Mouse (Mus musculus) lung, postnatal 0 days (tissue): ENCODE measurements around the gene Large1. TPM values are rescaled to one million over a fixed set of nuclear protein-coding genes. Genes with fewer than 3 reads are reported as not detected.

ENCODE experiments used
- ATAC-seq: fragments of 200-750 bp; cut with Nextera tagmentation; 2 replicates; pipeline ENCODE4 v1.8.0; 2017; ENCODE audit warnings: moderate library complexity
- DNase-seq: peaks from one replicate; pipeline ENCODE4 v3.0.0-alpha.2; 2016; ENCODE audit warnings: low spot score
- H3K27ac ChIP-seq: fragments of 300-500 bp; sonication (generic); 2 replicates; pipeline ENCODE4 v1.5.1; 2014; ENCODE audit warnings: antibody characterized with exemption, mild to moderate bottlenecking, low read length, mixed read lengths
- H3K27me3 ChIP-seq: fragments of 300-500 bp; sonication (generic); replicated peaks from 2 replicates; pipeline ENCODE4 v1.6.1; 2014; ENCODE audit warnings: low read length, mixed read lengths; ENCODE audit not compliant: insufficient read depth
- H3K36me3 ChIP-seq: fragments of 300-500 bp; sonication (generic); 2 replicates; pipeline ENCODE4 v1.6.1; 2014; ENCODE audit warnings: low read length, mixed read lengths; ENCODE audit not compliant: insufficient read depth
- H3K4me1 ChIP-seq: fragments of 300-500 bp; sonication (generic); 2 replicates; pipeline ENCODE4 v1.6.1; 2014; ENCODE audit warnings: antibody characterized with exemption, low read depth, low read length, mixed read lengths; ENCODE audit not compliant: insufficient read depth
- H3K4me2 ChIP-seq: fragments of 300-500 bp; sonication (generic); replicated peaks from 2 replicates; pipeline ENCODE4 v1.6.1; 2014; ENCODE audit warnings: low read depth, mild to moderate bottlenecking, low read length, moderate library complexity, mixed read lengths
- H3K4me3 ChIP-seq: fragments of 300-500 bp; sonication (generic); 2 replicates; pipeline ENCODE4 v1.5.1; 2014; ENCODE audit warnings: low read depth, low read length
- H3K9ac ChIP-seq: fragments of 300-500 bp; sonication (generic); replicated peaks from 2 replicates; pipeline ENCODE4 v1.6.1; 2014; ENCODE audit warnings: low read depth, mild to moderate bottlenecking
- H3K9me3 ChIP-seq: fragments of 300-500 bp; sonication (generic); 2 replicates; pipeline ENCODE4 v1.6.1; 2016; ENCODE audit warnings: low read length, mixed read lengths
- CTCF ChIP-seq: IDR thresholded peaks from 2 replicates; pipeline ENCODE4 v1.5.1; 2016; ENCODE audit warnings: antibody characterized with exemption, mild to moderate bottlenecking
- EP300 ChIP-seq: IDR thresholded peaks from 2 replicates; pipeline ENCODE4 v1.6.1; 2016; ENCODE audit warnings: antibody characterized with exemption, mild to moderate bottlenecking, control low read depth
- WGBS: fragments of 180-500 bp; shearing (Covaris S2); extraction: QIAGEN DNeasy Blood & Tissue Kit; methylation state at CpG from one replicate; pipeline ENCODE4 v1.1.7; 2014; 5-methylcytosine and 5-hydroxymethylcytosine counted together
- microRNA-seq: library from miRNA; unstranded; fragments of <30 nt; microRNA quantifications from one replicate; pipeline ENCODE4, GENCODE M21; 2016
- polyA plus RNA-seq: library from polyadenylated mRNA; unstranded; fragments of >200 nt; fragmentation: Nextera tagmentation; extraction: Ambion mirVana; gene quantifications from 2 replicates; pipeline ENCODE4 v1.2.1, GENCODE M21; 2015

Gene Large1
- polyA plus RNA-seq, 1 experiment from 2014 or later, result 5.2 TPM

GRCm38 (mm10) chr8:72780644-72781043, 572.7 kb downstream of the Large1 start:
- H3K36me3 ChIP-seq, result no peaks in the 10 kb centered on the region
- DNase-seq (no peak), ATAC-seq (no peak)
- H3K9me3 ChIP-seq, result no peaks in the 10 kb centered on the region
- no peak for TF ChIP-seq CTCF
- no peak for TF ChIP-seq EP300
- H3K9ac ChIP-seq, result no peak overlapping the region
- no peak overlapping the region for H3K27ac ChIP-seq
- 90% methylated on average over 4 of the region's 4 CpGs for WGBS
- H3K4me3 ChIP-seq, result no peak overlapping the region
- no peaks in the 10 kb centered on the region for H3K27me3 ChIP-seq
- no peaks in the 10 kb centered on the region for H3K4me1 ChIP-seq
- H3K4me2 ChIP-seq, result no peak overlapping the region

- Histone ChIP-seq H3K4me2 (no peak overlapping the region), H3K9ac (no peak overlapping the region), H3K4me1 (no peaks in the 10 kb centered on the region), H3K27me3 (no peaks in the 10 kb centered on the region), H3K27ac (no peak overlapping the region), H3K9me3 (no peaks in the 10 kb centered on the region), H3K36me3 (no peaks in the 10 kb centered on the region), H3K4me3 (no peak overlapping the region)
- WGBS, result 84% methylated on average over 1 of the region's 1 CpGs
- DNase-seq (no peak), ATAC-seq (no peak)
- no peak for TF ChIP-seq EP300
- TF ChIP-seq CTCF, result no peak
Measured at GRCm38 (mm10) chr8:72777797-72778196, 575.5 kb downstream of the Large1 start.

DNA sequence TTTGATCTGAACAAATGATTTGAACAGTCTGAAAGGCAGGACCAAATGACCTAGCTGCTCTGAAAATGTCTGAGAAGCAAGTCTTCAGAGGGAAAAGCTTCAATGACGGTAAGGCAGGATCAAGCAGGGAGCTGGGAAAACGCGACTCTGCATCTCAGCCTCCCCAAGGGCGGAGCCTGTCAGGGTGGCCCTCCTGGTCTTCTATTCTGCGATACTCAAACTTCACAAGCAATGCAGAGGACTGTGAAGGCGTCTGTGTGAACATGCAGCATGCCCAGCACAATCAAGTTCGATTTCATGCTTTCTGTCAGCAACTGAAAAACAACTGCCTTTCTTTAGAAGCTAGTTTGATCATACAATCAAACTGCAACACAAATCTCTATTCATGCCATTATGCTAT, 586.6 kb downstream of the Large1 start:
- 36% methylated on average over 7 of the region's 7 CpGs for WGBS
- TF ChIP-seq CTCF (no peak), EP300 (no peak)

GRCm38 (mm10) chr8:72765696-72766095, 587.6 kb downstream of the Large1 start:
- 77% methylated on average over 4 of the region's 4 CpGs for WGBS

More for the DNA sequence above, 586.6 kb downstream of the Large1 start:
- ATAC-seq, result no peak
- Histone ChIP-seq H3K4me3 (no peak overlapping the region), H3K27ac (no peak overlapping the region), H3K9ac (no peak overlapping the region), H3K27me3 (no peaks in the 10 kb centered on the region), H3K9me3 (no peaks in the 10 kb centered on the region), H3K36me3 (no peaks in the 10 kb centered on the region), H3K4me2 (no peak overlapping the region), H3K4me1 (no peaks in the 10 kb centered on the region)
- DNase-seq, result no peak

More at GRCm38 (mm10) chr8:72765696-72766095, 587.6 kb downstream of the Large1 start:
- Histone ChIP-seq H3K36me3 (no peaks in the 10 kb centered on the region), H3K9ac (no peak overlapping the region), H3K27me3 (no peaks in the 10 kb centered on the region), H3K27ac (no peak overlapping the region), H3K4me3 (no peak overlapping the region), H3K9me3 (no peaks in the 10 kb centered on the region), H3K4me1 (no peaks in the 10 kb centered on the region), H3K4me2 (no peak overlapping the region)
- DNase-seq (no peak), ATAC-seq (no peak)
- TF ChIP-seq CTCF (no peak), EP300 (no peak)

Small RNAs within 50 kb of the gene (microRNA-seq; reads per million reads assigned to microRNA genes)
- not detected for gene Mir28b
